Mouse (Mus musculus) heart, postnatal 10 days (tissue): Measurements from ENCODE around the gene Il18bp. TPM values are rescaled to one million over a fixed set of nuclear protein-coding genes. Genes with fewer than 3 reads are reported as not detected.

ENCODE experiments used
- total RNA-seq, 2 experiments: library from RNA; stranded (reverse); gene quantifications; 2 replicates each; pipeline ENCODE4 v1.2.3; 2021

The Il18bp gene
- total RNA-seq, 2 experiments from 2014 or later = 4.4 to 5.7 TPM

Other genes with a start within 250 kb of the Il18bp start
- gene Phox2a, start 200.4 kb downstream of the Il18bp start, total RNA-seq = under 1 TPM; 0.42 to 0.48 TPM
- 100 to 1,000 TPM; 135 to 140 TPM for gene Inppl1, start 180.5 kb downstream of the Il18bp start, total RNA-seq
- gene Folr2, start 161.5 kb downstream of the Il18bp start, total RNA-seq = 1 to 10 TPM; 2.3 to 3.8 TPM
- gene Anapc15, start 155.0 kb downstream of the Il18bp start, total RNA-seq = 10 to 100 TPM; 21.5 to 28.7 TPM
- 1 to 10 TPM in 1 of 2 experiments, under 1 TPM in 1; 0.72 to 1.2 TPM for gene Folr1, start 147.9 kb downstream of the Il18bp start, total RNA-seq
- gene Lamtor1, start 112.8 kb downstream of the Il18bp start, total RNA-seq = 100 to 1,000 TPM in 1 of 2 experiments, 10 to 100 TPM in 1; 99.8 to 107 TPM
- gene Tomt, start 112.3 kb downstream of the Il18bp start, total RNA-seq = not detected
- 1 to 10 TPM; 2.4 to 2.9 TPM for gene Lrrc51, start 84.8 kb downstream of the Il18bp start, total RNA-seq
- gene Numa1, start 84.6 kb downstream of the Il18bp start, total RNA-seq = 100 to 1,000 TPM in 1 of 2 experiments, 10 to 100 TPM in 1; 97.4 to 113 TPM
- gene Rnf121, start 46.8 kb upstream of the Il18bp start, total RNA-seq = 10 to 100 TPM; 20.4 to 24.3 TPM
- 10 to 100 TPM in 1 of 2 experiments, 1 to 10 TPM in 1; 9.6 to 10.9 TPM for gene Xndc1, start 46.8 kb upstream of the Il18bp start, total RNA-seq
- under 1 TPM; 0.81 to 0.92 TPM for gene Xntrpc, start 47.0 kb upstream of the Il18bp start, total RNA-seq
- under 1 TPM in 1 of 2 experiments, not detected in 1; 0.20 TPM for gene Trpc2, start 64.4 kb upstream of the Il18bp start, total RNA-seq
- gene Art1, start 83.1 kb upstream of the Il18bp start, total RNA-seq = 10 to 100 TPM; 44.2 to 46.2 TPM
- gene Art5, start 90.8 kb upstream of the Il18bp start, total RNA-seq = 1 to 10 TPM; 1.5 to 2.1 TPM
- gene Chrna10, start 98.1 kb upstream of the Il18bp start, total RNA-seq = under 1 TPM; 0.10 to 0.30 TPM
- gene Nup98, start 191.5 kb upstream of the Il18bp start, total RNA-seq = 10 to 100 TPM; 39.9 to 40.5 TPM
- 10 to 100 TPM; 55.2 to 58.0 TPM for gene Pgap2, start 191.5 kb upstream of the Il18bp start, total RNA-seq
- gene Rhog, start 237.4 kb upstream of the Il18bp start, total RNA-seq = 10 to 100 TPM; 40.8 to 42.2 TPM
- 10 to 100 TPM; 23.4 to 30.7 TPM for gene Stim1, start 249.1 kb upstream of the Il18bp start, total RNA-seq